Mouse (Mus musculus): ENCODE measurements at regions not wholly inside any gene's neighbourhood (a gene's known extent, or its start where the extent isn't known, plus 50 kb on each side); places are given as distances from the start of the nearest gene placed in this dataset.

DNA sequence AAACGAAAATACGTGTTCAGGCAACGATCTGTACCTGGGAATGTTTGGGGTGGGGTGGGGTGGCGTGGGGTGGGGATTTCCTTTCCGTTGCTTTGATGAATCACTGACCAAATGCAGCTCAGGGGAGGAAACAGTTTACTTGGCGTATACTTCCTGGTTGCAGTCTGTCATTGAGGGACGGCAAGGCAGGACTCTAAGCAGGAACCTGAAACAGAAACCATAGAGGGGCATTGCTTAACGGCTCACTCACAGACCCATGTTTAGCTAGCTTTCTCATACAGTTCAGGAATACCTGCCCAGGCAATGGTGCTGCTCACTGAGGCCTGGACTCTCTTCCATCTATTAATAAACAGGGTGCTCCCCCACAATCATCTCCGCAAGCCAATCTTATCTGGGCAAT lies 55.1 kb upstream of the Smox start:
- Histone ChIP-seq H3K27me3 (ENCODE audit: control insufficient read depth, insufficient read depth, low read length) (no peaks in the 10 kb centered on the region), H3K4me1 (ENCODE audit: control insufficient read depth, insufficient read depth, low read length) (no peaks in the 10 kb centered on the region), H3K4me3 (ENCODE audit: low read depth, low read length) (no peak overlapping the region), H3K9ac (ENCODE audit: low read length) (no peak overlapping the region), H3K9me3 (ENCODE audit: control insufficient read depth, low read length) (no peaks in the 10 kb centered on the region), H3K36me3 (ENCODE audit: control insufficient read depth, insufficient read depth, low read length) (no peaks in the 10 kb centered on the region), H3K27ac (ENCODE audit: low read depth, low read length) (no peak overlapping the region), H3K4me2 (no peak overlapping the region)
- WGBS: 85% methylated on average over 9 of the region's 9 CpGs
- peak; percentile 49 for DNase-seq (ENCODE audit: low spot score, missing footprints)
- ATAC-seq (ENCODE audit: low FRiP score): no peak

GRCm38 (mm10) chr2:131430474-131430873 lies 60.8 kb upstream of the Smox start:
- 89% methylated on average over 4 of the region's 4 CpGs for WGBS
- no peaks in the 10 kb centered on the region for H3K36me3 ChIP-seq (ENCODE audit: control insufficient read depth, insufficient read depth, low read length)
- H3K27ac ChIP-seq (ENCODE audit: low read depth, low read length): no peak overlapping the region
- no peaks in the 10 kb centered on the region for H3K9me3 ChIP-seq (ENCODE audit: control insufficient read depth, low read length)
- DNase-seq (ENCODE audit: low spot score, missing footprints): peak; percentile 14
- ATAC-seq (ENCODE audit: low FRiP score): no peak
- H3K4me1 ChIP-seq (ENCODE audit: control insufficient read depth, insufficient read depth, low read length): no peaks in the 10 kb centered on the region
- H3K9ac ChIP-seq (ENCODE audit: low read length): no peak overlapping the region
- H3K4me2 ChIP-seq: no peak overlapping the region
- H3K4me3 ChIP-seq (ENCODE audit: low read depth, low read length): no peak overlapping the region
- no peaks in the 10 kb centered on the region for H3K27me3 ChIP-seq (ENCODE audit: control insufficient read depth, insufficient read depth, low read length)

- Histone ChIP-seq H3K4me1 (ENCODE audit: control insufficient read depth, insufficient read depth, low read length) (no peaks in the 10 kb centered on the region), H3K9ac (ENCODE audit: low read length) (no peak overlapping the region), H3K4me2 (no peak overlapping the region), H3K9me3 (ENCODE audit: control insufficient read depth, low read length) (no peaks in the 10 kb centered on the region), H3K36me3 (ENCODE audit: control insufficient read depth, insufficient read depth, low read length) (no peaks in the 10 kb centered on the region), H3K27ac (ENCODE audit: low read depth, low read length) (no peak overlapping the region), H3K4me3 (ENCODE audit: low read depth, low read length) (no peak overlapping the region), H3K27me3 (ENCODE audit: control insufficient read depth, insufficient read depth, low read length) (no peaks in the 10 kb centered on the region)
- no peak for DNase-seq (ENCODE audit: low spot score, missing footprints)
- no peak for ATAC-seq (ENCODE audit: low FRiP score)
- WGBS: 86% methylated on average over 4 of the region's 4 CpGs
Observed at GRCm38 (mm10) chr2:131428089-131428488, 63.2 kb upstream of the Smox start.

- H3K9me3 ChIP-seq (ENCODE audit: control insufficient read depth, low read length): no peaks in the 10 kb centered on the region
- no peaks in the 10 kb centered on the region for H3K36me3 ChIP-seq (ENCODE audit: control insufficient read depth, insufficient read depth, low read length)
- ATAC-seq (ENCODE audit: low FRiP score) (no peak), DNase-seq (ENCODE audit: low spot score, missing footprints) (peak; percentile 8)
- no peaks in the 10 kb centered on the region for H3K27me3 ChIP-seq (ENCODE audit: control insufficient read depth, insufficient read depth, low read length)
- H3K4me2 ChIP-seq: no peak overlapping the region
- H3K9ac ChIP-seq (ENCODE audit: low read length): no peak overlapping the region
- H3K27ac ChIP-seq (ENCODE audit: low read depth, low read length): no peak overlapping the region
- no peak overlapping the region for H3K4me3 ChIP-seq (ENCODE audit: low read depth, low read length)
- no peaks in the 10 kb centered on the region for H3K4me1 ChIP-seq (ENCODE audit: control insufficient read depth, insufficient read depth, low read length)
Observed at GRCm38 (mm10) chr2:131426941-131427340, 64.4 kb upstream of the Smox start.

DNA sequence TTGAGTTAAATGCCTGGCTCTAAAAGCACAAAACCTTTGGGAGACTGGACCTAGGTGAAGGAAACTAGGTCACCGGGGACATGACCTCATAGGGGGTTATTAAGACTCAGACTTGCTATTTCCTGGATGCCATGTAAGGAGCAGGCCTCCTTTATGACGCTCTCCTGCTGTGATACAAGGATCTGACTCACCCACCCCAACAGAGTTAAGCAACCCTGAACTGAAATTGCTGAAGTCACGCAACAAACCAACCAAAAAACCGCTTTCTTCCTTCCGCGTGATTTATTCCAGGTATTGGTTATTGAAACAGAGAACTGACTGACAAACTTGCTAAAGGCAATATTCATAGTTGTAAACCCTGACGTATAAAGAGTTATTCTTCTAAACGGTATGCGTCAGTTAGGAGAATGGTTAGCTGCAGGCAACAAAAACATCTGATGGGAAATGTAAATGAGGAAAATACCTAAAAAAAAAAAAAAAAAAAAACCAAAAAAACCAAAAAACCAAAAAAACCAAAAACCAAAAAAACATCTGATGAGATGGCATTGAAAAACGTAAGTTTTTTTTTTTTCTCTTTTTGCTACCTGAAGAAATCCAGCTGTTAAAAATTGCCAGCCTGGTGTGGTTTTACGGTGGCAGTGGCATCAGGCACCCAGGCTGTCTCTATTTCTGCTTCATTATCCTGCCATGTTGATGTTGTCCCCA lies 67.5 kb upstream of the Smox start:
- ATAC-seq (ENCODE audit: low FRiP score): no peak

DNA sequence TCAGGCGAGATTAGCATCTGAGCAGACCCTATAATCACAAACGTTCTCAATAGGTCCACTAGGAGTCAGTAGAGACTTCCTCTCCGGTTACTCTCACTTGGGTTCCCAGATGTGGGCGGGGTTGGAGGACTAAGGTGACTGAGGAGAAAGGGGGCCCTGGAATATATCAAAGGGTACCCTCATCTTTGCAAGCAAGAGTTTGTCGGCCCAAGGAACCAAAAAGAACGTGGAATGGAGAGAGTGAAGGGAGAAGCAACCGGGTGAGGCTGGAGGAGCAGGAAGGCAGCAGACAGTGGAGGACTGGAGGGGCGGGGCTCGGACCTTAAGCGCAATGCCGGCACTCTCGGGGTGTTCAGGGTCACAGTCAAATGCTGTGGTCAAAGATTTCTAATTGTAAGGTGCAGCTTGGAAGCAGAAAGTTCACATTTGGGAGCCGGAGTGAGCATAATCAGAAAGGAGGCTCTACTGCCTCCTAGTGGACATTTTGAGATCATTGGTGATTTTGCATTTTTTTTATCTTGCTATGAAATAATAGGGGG lies 68.3 kb upstream of the Smox start:
- Histone ChIP-seq H3K9me3 (ENCODE audit: control insufficient read depth, low read length) (no peaks in the 10 kb centered on the region), H3K4me2 (peak overlapping the region; percentile 53), H3K27ac (ENCODE audit: low read depth, low read length) (no peak overlapping the region), H3K4me1 (ENCODE audit: control insufficient read depth, insufficient read depth, low read length) (no peaks in the 10 kb centered on the region), H3K27me3 (ENCODE audit: control insufficient read depth, insufficient read depth, low read length) (no peaks in the 10 kb centered on the region), H3K9ac (ENCODE audit: low read length) (peak overlapping the region; percentile 44), H3K4me3 (ENCODE audit: low read depth, low read length) (peak overlapping the region; percentile 35), H3K36me3 (ENCODE audit: control insufficient read depth, insufficient read depth, low read length) (no peaks in the 10 kb centered on the region)
- DNase-seq (ENCODE audit: low spot score, missing footprints): peak; percentile 96
- 1% methylated on average over 13 of the region's 13 CpGs for WGBS
- peak; percentile 92 for ATAC-seq (ENCODE audit: low FRiP score)

More for the DNA sequence above, 67.5 kb upstream of the Smox start:
- Histone ChIP-seq H3K4me3 (ENCODE audit: low read depth, low read length) (no peak overlapping the region), H3K27ac (ENCODE audit: low read depth, low read length) (no peak overlapping the region), H3K9ac (ENCODE audit: low read length) (no peak overlapping the region), H3K4me1 (ENCODE audit: control insufficient read depth, insufficient read depth, low read length) (no peaks in the 10 kb centered on the region), H3K9me3 (ENCODE audit: control insufficient read depth, low read length) (no peaks in the 10 kb centered on the region), H3K36me3 (ENCODE audit: control insufficient read depth, insufficient read depth, low read length) (no peaks in the 10 kb centered on the region), H3K27me3 (ENCODE audit: control insufficient read depth, insufficient read depth, low read length) (no peaks in the 10 kb centered on the region), H3K4me2 (no peak overlapping the region)
- peak; percentile 84 for DNase-seq (ENCODE audit: low spot score, missing footprints)
- WGBS: 81% methylated on average over 11 of the region's 11 CpGs

- DNase-seq (ENCODE audit: low spot score, missing footprints): peak; percentile 64
- no peak overlapping the region for H3K4me3 ChIP-seq (ENCODE audit: low read depth, low read length)
- H3K4me1 ChIP-seq (ENCODE audit: control insufficient read depth, insufficient read depth, low read length): no peaks in the 10 kb centered on the region
- H3K9me3 ChIP-seq (ENCODE audit: control insufficient read depth, low read length): no peaks in the 10 kb centered on the region
- no peak overlapping the region for H3K9ac ChIP-seq (ENCODE audit: low read length)
- no peak for ATAC-seq (ENCODE audit: low FRiP score)
- WGBS: 81% methylated on average over 7 of the region's 7 CpGs
- no peak overlapping the region for H3K27ac ChIP-seq (ENCODE audit: low read depth, low read length)
- H3K27me3 ChIP-seq (ENCODE audit: control insufficient read depth, insufficient read depth, low read length): no peaks in the 10 kb centered on the region
- no peak overlapping the region for H3K4me2 ChIP-seq
- no peaks in the 10 kb centered on the region for H3K36me3 ChIP-seq (ENCODE audit: control insufficient read depth, insufficient read depth, low read length)
Observed at GRCm38 (mm10) chr2:131418130-131418529, 65.4 kb upstream of the Rnf24 start.

GRCm38 (mm10) chr2:131417472-131417871 lies 64.8 kb upstream of the Rnf24 start:
- H3K27me3 ChIP-seq (ENCODE audit: control insufficient read depth, insufficient read depth, low read length): no peaks in the 10 kb centered on the region
- no peaks in the 10 kb centered on the region for H3K36me3 ChIP-seq (ENCODE audit: control insufficient read depth, insufficient read depth, low read length)
- 89% methylated on average over 2 of the region's 2 CpGs for whole genome bisulfite sequencing
- no peaks in the 10 kb centered on the region for H3K4me1 ChIP-seq (ENCODE audit: control insufficient read depth, insufficient read depth, low read length)
- H3K4me2 ChIP-seq: no peak overlapping the region
- no peak for DNase-seq (ENCODE audit: low spot score, missing footprints)
- H3K4me3 ChIP-seq (ENCODE audit: low read depth, low read length): no peak overlapping the region
- no peak overlapping the region for H3K9ac ChIP-seq (ENCODE audit: low read length)
- H3K27ac ChIP-seq (ENCODE audit: low read depth, low read length): no peak overlapping the region
- H3K9me3 ChIP-seq (ENCODE audit: control insufficient read depth, low read length): no peaks in the 10 kb centered on the region
- ATAC-seq (ENCODE audit: low FRiP score): no peak

GRCm38 (mm10) chr2:131416482-131416881 lies 63.8 kb upstream of the Rnf24 start:
- ATAC-seq (ENCODE audit: low FRiP score): no peak
- no peaks in the 10 kb centered on the region for H3K9me3 ChIP-seq (ENCODE audit: control insufficient read depth, low read length)

More at GRCm38 (mm10) chr2:131416482-131416881, 63.8 kb upstream of the Rnf24 start:
- peak; percentile 84 for DNase-seq (ENCODE audit: low spot score, missing footprints)
- WGBS: 40% methylated on average over 6 of the region's 6 CpGs
- Histone ChIP-seq H3K4me2 (no peak overlapping the region), H3K9ac (ENCODE audit: low read length) (no peak overlapping the region), H3K27ac (ENCODE audit: low read depth, low read length) (no peak overlapping the region), H3K36me3 (ENCODE audit: control insufficient read depth, insufficient read depth, low read length) (no peaks in the 10 kb centered on the region), H3K4me1 (ENCODE audit: control insufficient read depth, insufficient read depth, low read length) (no peaks in the 10 kb centered on the region), H3K4me3 (ENCODE audit: low read depth, low read length) (no peak overlapping the region), H3K27me3 (ENCODE audit: control insufficient read depth, insufficient read depth, low read length) (no peaks in the 10 kb centered on the region)

Data from midbrain, embryonic 11.5 days (tissue).